Mouse (Mus musculus): ENCODE data around the gene Ccl1. TPM values are rescaled to one million over a fixed set of nuclear protein-coding genes. Genes with fewer than 3 reads are reported as not detected.
A peak's percentile ranks its signal among the peaks of the same experiment; 100 is the strongest.

Ccl1 gene
- not detected in 2 replicates for polyA plus RNA-seq (2016; fragmentation: Nextera tagmentation; extraction: Ambion mirVana)

DNA sequence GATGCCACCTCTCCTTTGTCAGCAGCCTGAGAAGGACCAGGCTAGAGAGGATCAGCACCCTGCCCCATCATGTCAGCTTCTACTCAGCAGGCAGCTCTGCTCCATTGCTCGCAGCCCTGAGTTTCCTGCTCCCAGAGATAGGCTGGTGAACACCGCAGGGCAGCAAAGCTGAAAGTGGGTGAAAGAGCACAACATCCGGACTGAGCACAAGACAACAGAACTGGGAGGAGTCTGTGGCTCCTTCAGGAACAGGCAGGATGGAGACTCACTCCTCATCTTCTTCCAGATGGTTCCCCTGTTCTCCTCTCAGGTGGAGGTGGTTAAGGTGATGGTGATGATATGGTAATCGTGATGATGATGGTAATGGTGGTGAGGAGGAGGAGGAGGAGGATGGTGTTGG, at the start of gene Ccl1:
TSS of gene Ccl1 (minus strand) at position 101 of the 400 bp plus-strand sequence.
- 70% methylated on average over 4 of the region's 4 CpGs for WGBS
- H3K27ac ChIP-seq (replicated peaks): no peak within 1 kb of the TSS
- H3K4me1 ChIP-seq: peaks cover 6% of the 10 kb centered on the region; the same call in 1 of the 2 replicates
- no peak within 1 kb of the TSS for H3K4me3 ChIP-seq
- no peaks in the 10 kb centered on the region for H3K36me3 ChIP-seq (replicated peaks)
- no peaks in the 10 kb centered on the region for H3K27me3 ChIP-seq (replicated peaks; ENCODE audit: low read depth, poor library complexity, severe bottlenecking)
- no peaks in the 10 kb centered on the region for H3K9me3 ChIP-seq
- no peak for DNase-seq (ENCODE audit: low spot score)

DNA sequence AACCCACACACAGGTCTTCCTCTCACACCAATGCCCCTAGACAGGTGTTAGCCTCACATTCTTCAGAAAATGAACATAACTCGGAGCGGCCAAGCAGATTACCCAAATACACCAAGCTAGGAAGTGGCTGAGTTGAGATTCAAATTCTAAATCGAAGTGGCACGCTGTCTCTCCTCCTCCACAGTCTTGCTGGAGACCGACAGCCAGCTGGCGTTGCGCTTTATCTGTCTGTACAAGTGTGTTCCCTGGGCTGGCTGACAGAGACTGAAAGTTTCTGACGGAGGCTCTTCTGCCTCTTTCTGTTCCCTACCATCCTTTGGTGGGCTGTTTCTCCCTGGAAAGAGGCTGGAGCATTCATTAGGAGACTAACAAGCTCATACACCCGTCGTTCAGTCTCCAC, 45.5 kb upstream of the Ccl1 start:
- DNase-seq (ENCODE audit: low spot score): no peak
- H3K4me3 ChIP-seq: no peak overlapping the region
- H3K27ac ChIP-seq (replicated peaks): no peak overlapping the region
- H3K4me1 ChIP-seq: no peaks in the 10 kb centered on the region; the same call in 1 of the 2 replicates
- no peaks in the 10 kb centered on the region for H3K27me3 ChIP-seq (replicated peaks; ENCODE audit: low read depth, poor library complexity, severe bottlenecking)
- 88% methylated on average over 10 of the region's 10 CpGs for WGBS
- no peaks in the 10 kb centered on the region for H3K36me3 ChIP-seq (replicated peaks)
- H3K9me3 ChIP-seq: no peaks in the 10 kb centered on the region

DNA sequence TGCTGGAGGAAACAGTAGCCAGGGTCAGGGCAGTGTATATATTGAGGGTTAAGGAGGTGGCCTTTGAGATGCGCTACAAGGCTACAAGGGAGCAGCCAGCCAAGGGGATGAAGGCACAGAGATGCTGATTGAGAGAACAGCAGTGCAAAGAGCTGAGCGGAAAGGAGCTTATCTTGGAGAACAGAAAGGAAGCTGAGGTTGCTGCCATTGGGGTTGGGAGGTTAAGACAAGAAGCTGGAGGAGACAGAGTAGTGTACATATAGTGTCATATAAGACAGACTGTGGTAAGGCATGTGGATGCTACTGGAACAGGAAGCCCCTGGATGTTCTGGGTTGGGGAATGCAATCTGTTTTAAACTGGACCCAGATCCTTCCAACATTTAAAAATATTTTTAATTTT, 35.4 kb upstream of the Ccl1 start:
- H3K36me3 ChIP-seq (replicated peaks): no peaks in the 10 kb centered on the region
- 59% methylated on average over 2 of the region's 2 CpGs for WGBS
- H3K27ac ChIP-seq (replicated peaks): no peak overlapping the region
- H3K4me3 ChIP-seq: no peak overlapping the region
- DNase-seq (ENCODE audit: low spot score): no peak
- peaks cover 19% of the 10 kb centered on the region for H3K4me1 ChIP-seq
- H3K9me3 ChIP-seq: no peaks in the 10 kb centered on the region
- H3K27me3 ChIP-seq (replicated peaks; ENCODE audit: low read depth, poor library complexity, severe bottlenecking): no peaks in the 10 kb centered on the region

DNA sequence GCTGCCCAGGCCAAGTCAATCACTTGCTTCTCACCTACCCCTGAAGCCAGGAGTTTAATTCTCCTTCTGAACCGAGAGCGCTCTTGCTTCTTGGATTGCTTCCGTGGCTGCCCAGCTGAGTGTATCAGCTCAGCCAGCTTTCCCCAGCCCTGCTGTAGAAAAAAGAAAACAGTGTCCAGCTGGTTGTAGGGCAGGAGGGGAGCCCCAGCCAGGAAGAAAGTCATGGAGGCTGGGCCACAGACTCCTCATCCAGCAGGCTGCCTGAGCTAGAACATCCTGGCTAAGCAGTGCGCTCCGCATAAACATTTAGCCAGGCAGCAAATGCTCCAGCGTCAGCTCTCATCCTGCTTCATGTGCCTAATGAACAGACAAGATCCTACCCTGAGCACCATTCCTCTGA, 34.9 kb upstream of the Ccl1 start:
- Histone ChIP-seq H3K27me3 (replicated peaks; ENCODE audit: low read depth, poor library complexity, severe bottlenecking) (no peaks in the 10 kb centered on the region), H3K36me3 (replicated peaks) (no peaks in the 10 kb centered on the region), H3K4me1 (peaks cover 14% of the 10 kb centered on the region), H3K9me3 (no peaks in the 10 kb centered on the region), H3K4me3 (no peak overlapping the region), H3K27ac (replicated peaks) (no peak overlapping the region)
- no peak for DNase-seq (ENCODE audit: low spot score)
- 63% methylated on average over 6 of the region's 6 CpGs for WGBS

DNA sequence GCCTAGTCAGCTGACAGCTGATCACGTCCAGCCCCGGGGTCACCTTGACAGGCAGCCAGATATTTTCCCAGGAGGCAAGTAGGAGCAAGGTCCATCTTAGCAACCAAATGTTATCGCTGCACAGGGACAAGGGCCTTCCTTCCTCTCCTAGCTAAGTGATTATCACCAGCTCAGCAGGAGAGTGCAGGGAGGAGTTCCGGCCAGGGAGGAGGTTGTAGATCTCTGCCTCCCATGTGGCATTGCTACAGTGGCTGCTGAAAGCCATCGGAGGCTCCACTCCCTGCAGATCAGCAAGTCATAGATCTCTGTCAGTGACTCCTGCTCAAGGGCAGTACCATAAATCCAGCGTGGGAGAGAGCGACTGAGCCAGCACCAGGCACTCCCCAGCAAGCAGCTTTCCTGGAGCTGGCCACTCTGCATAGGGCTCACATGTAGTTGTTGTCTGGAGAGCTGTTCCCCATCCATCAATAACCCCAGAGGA, 34.5 kb upstream of the Ccl1 start:
- WGBS: 49% methylated on average over 7 of the region's 7 CpGs
- DNase-seq (ENCODE audit: low spot score): no peak
- Histone ChIP-seq H3K9me3 (no peaks in the 10 kb centered on the region), H3K27me3 (replicated peaks; ENCODE audit: low read depth, poor library complexity, severe bottlenecking) (no peaks in the 10 kb centered on the region), H3K4me1 (peaks cover 12% of the 10 kb centered on the region), H3K4me3 (no peak overlapping the region), H3K36me3 (replicated peaks) (no peaks in the 10 kb centered on the region), H3K27ac (replicated peaks) (no peak overlapping the region)

DNA sequence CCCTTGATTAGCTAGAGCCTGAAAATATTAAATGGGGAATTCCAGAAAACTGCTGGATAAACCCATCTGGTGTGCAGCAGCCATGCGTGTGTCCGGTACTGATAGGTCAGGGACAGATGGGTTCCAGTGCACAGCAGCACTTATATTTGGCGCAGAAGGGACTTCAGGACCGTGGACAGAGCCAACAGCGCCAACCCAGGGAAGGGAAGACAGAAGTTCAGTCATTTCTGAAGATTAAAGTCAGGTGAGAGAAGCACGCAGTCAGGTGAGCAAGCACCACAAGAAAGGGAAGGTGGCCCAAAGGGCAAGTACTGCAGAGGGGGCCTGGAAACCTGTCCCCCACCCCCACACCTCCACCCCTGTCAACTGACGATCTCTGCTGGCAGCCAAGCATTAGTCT, 7.7 kb upstream of the Ccl1 start:
- H3K4me3 ChIP-seq: no peak overlapping the region
- peak; percentile 67 for DNase-seq (ENCODE audit: low spot score)
- no peaks in the 10 kb centered on the region for H3K36me3 ChIP-seq (replicated peaks)
- 47% methylated on average over 7 of the region's 7 CpGs for WGBS
- no peaks in the 10 kb centered on the region for H3K27me3 ChIP-seq (replicated peaks; ENCODE audit: low read depth, poor library complexity, severe bottlenecking)
- H3K9me3 ChIP-seq: no peaks in the 10 kb centered on the region
- peaks cover 7% of the 10 kb centered on the region; the same call in 1 of the 2 replicates for H3K4me1 ChIP-seq
- no peak overlapping the region for H3K27ac ChIP-seq (replicated peaks)

DNA sequence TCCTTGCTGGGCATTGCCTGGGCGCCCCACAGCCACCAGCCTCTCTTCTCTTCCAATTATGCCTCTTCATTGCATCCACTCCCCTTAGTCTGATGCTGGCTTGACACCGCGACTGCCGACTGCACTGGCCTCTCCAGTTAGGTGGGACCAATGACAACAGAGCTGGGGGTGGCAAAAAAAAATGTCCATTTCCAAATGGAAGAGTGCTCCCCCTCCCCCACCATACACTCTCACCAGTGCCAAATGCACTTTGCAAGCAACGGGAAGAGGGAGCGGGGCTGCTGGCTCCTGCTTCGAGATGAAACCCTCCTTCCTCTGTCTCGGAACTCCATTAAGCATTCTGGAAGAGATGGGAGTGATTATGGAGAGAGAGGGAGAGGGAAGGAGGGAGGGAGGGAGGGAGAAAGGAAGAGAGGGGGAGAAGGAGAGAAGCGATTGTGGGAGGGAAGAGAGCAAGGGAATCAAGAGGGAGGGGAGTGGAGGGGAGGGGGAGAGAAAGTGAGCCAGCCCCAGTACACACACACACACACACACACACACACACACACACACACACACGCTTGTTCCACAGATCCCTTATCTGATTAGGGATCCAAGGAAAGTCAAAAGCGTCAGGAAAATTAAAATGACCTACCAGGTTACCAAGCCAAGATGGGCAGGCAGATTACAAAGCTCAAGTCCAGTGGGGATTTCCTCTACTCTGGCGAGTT, 5.0 kb upstream of the Ccl1 start:
- Histone ChIP-seq H3K36me3 (replicated peaks) (no peaks in the 10 kb centered on the region), H3K27ac (replicated peaks) (no peak overlapping the region), H3K4me1 (peaks cover 7% of the 10 kb centered on the region; the same call in 1 of the 2 replicates), H3K9me3 (no peaks in the 10 kb centered on the region), H3K27me3 (replicated peaks; ENCODE audit: low read depth, poor library complexity, severe bottlenecking) (no peaks in the 10 kb centered on the region), H3K4me3 (no peak overlapping the region)
- no peak for DNase-seq (ENCODE audit: low spot score)
- WGBS: 25% methylated on average over 11 of the region's 12 CpGs

DNA sequence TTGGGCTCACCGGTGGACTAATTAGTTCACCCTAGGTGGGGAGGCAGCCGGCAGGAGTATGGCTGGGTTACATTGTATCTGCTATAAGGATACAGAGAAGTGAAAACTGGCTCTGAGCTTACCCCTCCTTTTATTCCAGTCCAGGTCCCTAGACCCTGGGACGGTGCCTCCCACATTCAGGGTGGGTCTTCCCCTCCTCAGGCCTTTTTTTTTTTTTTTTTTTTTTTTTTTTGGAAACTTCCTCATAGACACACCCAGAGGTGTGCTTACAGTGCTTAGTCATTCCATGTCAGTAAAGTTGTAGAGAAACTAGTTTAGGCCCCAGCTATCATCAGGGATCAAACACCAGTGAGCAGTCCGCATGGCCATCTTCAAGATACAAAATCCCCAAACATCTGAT, 7.6 kb downstream of the Ccl1 start:
- WGBS: 65% methylated on average over 4 of the region's 4 CpGs

DNA sequence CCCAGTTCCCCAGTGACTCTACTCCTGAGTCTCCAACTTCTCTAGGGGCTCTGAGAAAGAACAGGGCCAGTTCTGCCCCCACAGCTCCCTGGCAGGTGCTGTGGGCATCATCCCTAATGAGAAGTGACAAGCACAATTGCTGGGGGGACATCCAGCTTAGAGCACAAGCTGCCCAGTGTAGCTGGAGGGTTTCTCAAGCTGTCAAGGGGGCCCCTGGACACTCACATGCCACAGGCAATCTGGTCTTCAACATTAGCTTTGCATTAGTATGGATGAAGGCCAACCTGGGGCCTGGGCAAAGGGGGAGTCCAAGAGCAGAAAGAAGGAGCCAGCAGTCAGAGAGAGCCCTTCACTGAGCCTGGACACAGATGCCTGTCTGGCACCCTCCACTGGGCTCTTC, 14.6 kb downstream of the Ccl1 start:
- Histone ChIP-seq H3K4me3 (no peak overlapping the region), H3K27me3 (replicated peaks; ENCODE audit: low read depth, poor library complexity, severe bottlenecking) (no peaks in the 10 kb centered on the region), H3K27ac (replicated peaks) (no peak overlapping the region), H3K4me1 (no peaks in the 10 kb centered on the region), H3K9me3 (no peaks in the 10 kb centered on the region), H3K36me3 (replicated peaks) (no peaks in the 10 kb centered on the region)
- DNase-seq (ENCODE audit: low spot score): no peak

More for the DNA sequence above, 7.6 kb downstream of the Ccl1 start:
- no peaks in the 10 kb centered on the region for H3K9me3 ChIP-seq
- H3K4me1 ChIP-seq: no peaks in the 10 kb centered on the region
- no peaks in the 10 kb centered on the region for H3K36me3 ChIP-seq (replicated peaks)
- no peaks in the 10 kb centered on the region for H3K27me3 ChIP-seq (replicated peaks; ENCODE audit: low read depth, poor library complexity, severe bottlenecking)
- no peak overlapping the region for H3K27ac ChIP-seq (replicated peaks)
- no peak for DNase-seq (ENCODE audit: low spot score)
- H3K4me3 ChIP-seq: no peak overlapping the region

DNA sequence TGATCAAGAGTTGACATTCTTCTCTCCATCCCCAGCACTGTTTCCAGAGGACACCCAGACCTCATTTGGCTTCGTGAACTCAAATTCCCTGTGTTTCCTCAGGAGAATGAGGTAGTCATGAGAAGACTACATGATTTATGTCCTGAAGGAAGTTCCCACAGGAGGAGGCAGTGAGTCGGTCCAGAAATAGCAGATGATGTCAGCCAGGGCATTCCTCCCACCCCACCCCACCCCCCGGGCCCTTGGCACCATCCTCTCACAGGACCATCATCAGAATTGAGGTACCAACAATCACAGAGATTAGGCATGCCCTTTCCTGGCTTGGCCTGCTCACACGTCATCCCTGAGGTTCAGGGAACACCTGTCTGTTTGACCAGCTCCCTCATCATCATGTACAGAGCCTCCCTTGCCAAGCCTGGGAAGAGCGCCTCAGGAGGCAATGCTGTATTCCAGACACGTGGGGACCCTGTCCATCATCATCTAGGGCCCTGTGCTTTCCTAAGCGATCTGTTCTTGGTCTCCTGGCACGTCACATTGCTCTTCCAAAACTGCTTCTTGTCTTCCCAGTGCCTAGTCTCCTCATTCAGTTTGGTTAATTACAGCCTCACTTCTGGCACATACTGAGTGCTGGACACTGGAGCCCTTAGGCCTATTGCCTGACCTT, 31.2 kb downstream of the Ccl1 start:
- no peaks in the 10 kb centered on the region for H3K27me3 ChIP-seq (replicated peaks; ENCODE audit: low read depth, poor library complexity, severe bottlenecking)
- H3K36me3 ChIP-seq (replicated peaks): no peaks in the 10 kb centered on the region
- no peak overlapping the region for H3K4me3 ChIP-seq
- no peaks in the 10 kb centered on the region for H3K4me1 ChIP-seq
- no peak overlapping the region for H3K27ac ChIP-seq (replicated peaks)
- WGBS: 80% methylated on average over 8 of the region's 8 CpGs
- H3K9me3 ChIP-seq: no peaks in the 10 kb centered on the region
- no peak for DNase-seq (ENCODE audit: low spot score)

DNA sequence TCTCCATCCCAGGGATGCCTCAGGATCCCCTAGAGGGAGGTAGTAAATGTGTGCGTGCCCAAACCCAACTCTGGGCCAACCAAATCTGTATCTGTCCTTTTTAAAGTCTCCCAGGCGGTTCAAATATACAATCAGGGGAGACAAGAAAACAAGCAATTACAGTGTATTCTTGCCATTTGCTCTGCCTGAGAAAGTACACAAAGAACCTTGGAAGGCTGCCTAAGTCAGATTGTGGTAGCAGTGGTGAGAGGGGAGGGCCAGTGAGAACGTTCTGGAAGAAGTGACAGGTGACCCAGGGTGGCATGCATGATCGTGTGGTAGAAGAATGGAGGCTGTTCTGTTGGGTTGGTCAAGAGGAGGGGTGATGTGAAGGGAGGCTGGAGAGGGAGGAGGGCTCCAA, 46.4 kb downstream of the Ccl1 start:
- 54% methylated on average over 4 of the region's 4 CpGs for WGBS
- Histone ChIP-seq H3K4me3 (no peak overlapping the region), H3K36me3 (replicated peaks) (no peaks in the 10 kb centered on the region), H3K27ac (replicated peaks) (no peak overlapping the region), H3K9me3 (no peaks in the 10 kb centered on the region), H3K4me1 (peaks cover 27% of the 10 kb centered on the region), H3K27me3 (replicated peaks; ENCODE audit: low read depth, poor library complexity, severe bottlenecking) (peaks cover 46% of the 10 kb centered on the region)
- no peak for DNase-seq (ENCODE audit: low spot score)

DNA sequence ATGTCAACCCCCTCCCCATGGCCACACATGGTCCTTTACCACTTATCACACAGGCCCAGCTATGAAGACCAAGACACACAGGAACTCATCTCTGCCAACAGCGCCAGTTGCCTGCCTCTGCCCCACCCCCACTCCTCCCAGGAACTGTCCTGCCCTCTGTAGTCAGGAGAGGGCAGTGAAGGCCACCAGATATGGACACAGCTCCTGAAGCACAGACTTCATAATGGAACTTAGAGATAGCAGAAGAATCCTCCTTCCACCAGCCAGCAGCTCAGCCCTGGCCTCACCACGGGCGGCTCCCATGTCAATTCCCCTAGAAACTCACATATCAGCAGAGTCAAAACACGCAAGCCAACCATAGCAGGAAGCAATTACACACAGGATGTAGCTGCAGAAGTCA, 49.9 kb downstream of the Ccl1 start:
- no peaks in the 10 kb centered on the region for H3K9me3 ChIP-seq
- no peaks in the 10 kb centered on the region for H3K36me3 ChIP-seq (replicated peaks)
- WGBS: 37% methylated on average over 4 of the region's 4 CpGs
- no peak overlapping the region for H3K27ac ChIP-seq (replicated peaks)
- H3K4me1 ChIP-seq: peaks cover 29% of the 10 kb centered on the region
- H3K27me3 ChIP-seq (replicated peaks; ENCODE audit: low read depth, poor library complexity, severe bottlenecking): peaks cover 64% of the 10 kb centered on the region
- H3K4me3 ChIP-seq: no peak overlapping the region
- peak; percentile 47 for DNase-seq (ENCODE audit: low spot score)

DNA sequence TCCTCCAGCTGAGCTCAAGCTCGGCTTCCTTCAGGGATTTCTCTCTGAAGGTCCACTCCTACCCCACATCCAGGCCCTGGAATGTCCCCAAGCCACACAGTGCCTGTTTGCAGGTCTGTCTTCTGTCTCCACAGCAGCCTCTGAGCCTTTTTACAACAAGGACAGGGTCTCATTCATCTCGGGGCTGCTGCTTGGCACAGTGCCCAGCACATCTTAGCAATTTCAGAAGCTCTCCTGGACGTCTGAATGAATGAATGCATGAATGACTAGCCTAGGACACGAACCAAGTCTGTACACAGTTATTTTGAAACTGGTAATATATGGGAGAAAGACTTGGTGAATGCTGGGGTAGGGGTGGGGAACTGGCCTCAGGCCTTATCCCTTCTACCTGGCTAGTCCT, 52.1 kb downstream of the Ccl1 start:
- WGBS: 68% methylated on average over 4 of the region's 4 CpGs
- Histone ChIP-seq H3K9me3 (no peaks in the 10 kb centered on the region), H3K27ac (replicated peaks) (no peak overlapping the region), H3K4me1 (peaks cover 19% of the 10 kb centered on the region), H3K4me3 (no peak overlapping the region), H3K27me3 (replicated peaks; ENCODE audit: low read depth, poor library complexity, severe bottlenecking) (peaks cover 55% of the 10 kb centered on the region), H3K36me3 (replicated peaks) (no peaks in the 10 kb centered on the region)
- DNase-seq (ENCODE audit: low spot score): no peak

Measured in embryonic facial prominence, embryonic 10.5 days (tissue).